Mouse (Mus musculus) bone marrow macrophage, adult 2 months (primary cell): Measurements from ENCODE around the gene Ifi47.

Source experiments
- CTCF ChIP-seq: IDR thresholded peaks from 2 replicates; pipeline ENCODE4 v1.5.1; 2012; ENCODE audit warnings: low read depth, mild to moderate bottlenecking, low read length, moderate library complexity
- POLR2A ChIP-seq: IDR thresholded peaks from 2 replicates; pipeline ENCODE4 v1.6.1; 2012; ENCODE audit warnings: mild to moderate bottlenecking, low read depth, low read length, borderline replicate concordance

DNA sequence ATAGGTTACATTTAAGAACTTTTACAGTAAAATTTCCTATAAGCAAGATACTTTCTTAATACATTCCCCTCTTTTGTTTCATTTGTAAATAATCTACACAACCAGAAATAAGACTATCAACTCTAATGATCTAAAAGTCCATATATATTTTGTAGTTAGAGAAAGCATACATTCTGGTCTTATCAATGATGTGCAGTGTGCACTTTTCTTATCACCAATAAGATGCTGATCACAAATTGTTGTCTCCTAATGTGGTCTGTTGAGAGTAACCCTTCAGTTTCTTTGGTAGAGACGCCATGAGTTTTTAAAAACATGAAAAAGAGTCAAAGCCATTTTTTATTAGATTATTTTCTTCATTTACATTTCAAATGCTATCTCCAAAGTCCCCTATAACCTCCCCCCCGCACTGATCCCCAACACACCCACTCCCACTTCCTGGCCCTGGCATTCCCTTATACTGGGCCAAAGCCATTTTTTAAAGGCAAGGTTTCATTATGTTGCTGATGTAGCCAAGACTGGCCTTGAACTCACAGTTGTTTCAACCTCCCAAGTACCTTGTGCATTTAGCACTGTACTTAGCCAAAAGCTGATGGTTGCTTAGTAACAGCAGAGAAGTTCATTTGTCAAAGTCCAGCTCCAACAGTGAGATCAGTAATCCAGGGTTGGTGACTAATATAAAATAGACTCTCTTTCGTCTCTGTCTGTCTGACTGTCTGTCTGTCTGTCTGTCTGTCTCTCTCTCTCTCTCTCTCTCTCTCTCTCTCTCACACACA lies 13.5 kb downstream of the Ifi47 start:
- no peak for TF ChIP-seq CTCF
- TF ChIP-seq POLR2A, result no peak
